Mouse (Mus musculus) intestine, embryonic 15.5 days (tissue): ENCODE data around the gene Ffar2. TPM values are rescaled to one million over a fixed set of nuclear protein-coding genes. Genes with fewer than 3 reads are reported as not detected.
A peak's percentile ranks its signal among the peaks of the same experiment; 100 is the strongest.

Source experiments
- ATAC-seq: fragments of 200-750 bp; cut with Nextera tagmentation; 2 replicates; pipeline ENCODE4 v1.8.0; 2017; ENCODE audit warnings: moderate TSS enrichment, moderate library complexity
- H3K27ac ChIP-seq: fragments of 300-500 bp; sonication (generic); 2 replicates; pipeline ENCODE4 v1.5.1; 2015; ENCODE audit warnings: mild to moderate bottlenecking, inconsistent platforms
- H3K27me3 ChIP-seq: fragments of 300-500 bp; sonication (generic); replicated peaks from 2 replicates; pipeline ENCODE4 v1.6.1; 2015; ENCODE audit warnings: inconsistent platforms
- H3K36me3 ChIP-seq: fragments of 300-500 bp; sonication (generic); 2 replicates; pipeline ENCODE4 v1.6.1; 2015; ENCODE audit warnings: inconsistent platforms
- H3K4me1 ChIP-seq: fragments of 300-500 bp; sonication (generic); replicated peaks from 2 replicates; pipeline ENCODE4 v1.6.1; 2015; ENCODE audit warnings: inconsistent platforms
- H3K4me2 ChIP-seq: fragments of 300-500 bp; sonication (generic); replicated peaks from 2 replicates; pipeline ENCODE4 v1.6.1; 2015; ENCODE audit warnings: mild to moderate bottlenecking, inconsistent platforms
- H3K4me3 ChIP-seq: fragments of 300-500 bp; sonication (generic); replicated peaks from 2 replicates; pipeline ENCODE4 v1.5.1; 2015; ENCODE audit warnings: inconsistent platforms
- H3K9ac ChIP-seq: fragments of 300-500 bp; sonication (generic); 2 replicates; pipeline ENCODE4 v1.6.1; 2015; ENCODE audit warnings: inconsistent platforms
- H3K9me3 ChIP-seq: fragments of 300-500 bp; sonication (generic); 2 replicates; pipeline ENCODE4 v1.6.1; 2016; ENCODE audit warnings: inconsistent platforms
- WGBS: fragments of 180-500 bp; shearing (Covaris S2); methylation state at CpG from one replicate; pipeline ENCODE4 v1.1.7; 2015; 5-methylcytosine and 5-hydroxymethylcytosine counted together
- polyA plus RNA-seq: library from polyadenylated mRNA; unstranded; fragments of >200 nt; fragmentation: Nextera tagmentation; extraction: Ambion mirVana; gene quantifications from 2 replicates; pipeline ENCODE4 v1.2.1, GENCODE M21; 2015

Ffar2 gene
- polyA plus RNA-seq, 1 experiment from 2014 or later: 10.9 TPM

- Histone ChIP-seq H3K27me3 (no peaks in the 10 kb centered on the region), H3K9ac (no peak within 1 kb of the TSS), H3K27ac (no peak within 1 kb of the TSS), H3K36me3 (no peaks in the 10 kb centered on the region), H3K4me1 (no peaks in the 10 kb centered on the region), H3K4me3 (no peak within 1 kb of the TSS), H3K9me3 (no peaks in the 10 kb centered on the region), H3K4me2 (no peak within 1 kb of the TSS)
- no peak for ATAC-seq
- 49% methylated on average over 15 of the region's 15 CpGs for WGBS
Measured at GRCm38 (mm10) chr7:30787377-30788022, 36.1 kb downstream of the Ffar2 start, which contains the start of gene Krtdap. Krtdap (plus strand) TSS chr7:30787896.

- Histone ChIP-seq H3K9me3 (no peaks in the 10 kb centered on the region), H3K27me3 (no peaks in the 10 kb centered on the region), H3K9ac (no peak overlapping the region), H3K4me3 (no peak overlapping the region), H3K4me1 (no peaks in the 10 kb centered on the region), H3K36me3 (no peaks in the 10 kb centered on the region), H3K4me2 (no peak overlapping the region), H3K27ac (no peak overlapping the region)
- no peak for ATAC-seq
- WGBS: 68% methylated on average over 13 of the region's 13 CpGs
Measured at GRCm38 (mm10) chr7:30785721-30786546, 37.6 kb downstream of the Ffar2 start.

GRCm38 (mm10) chr7:30785154-30785553 lies 38.4 kb downstream of the Ffar2 start:
- WGBS: 66% methylated on average over 1 of the region's 1 CpGs
- H3K4me1 ChIP-seq: no peaks in the 10 kb centered on the region
- no peak overlapping the region for H3K4me3 ChIP-seq
- no peak overlapping the region for H3K4me2 ChIP-seq
- ATAC-seq: peak; percentile 21; the same call in 1 of the 2 replicates
- no peak overlapping the region for H3K9ac ChIP-seq
- no peaks in the 10 kb centered on the region for H3K27me3 ChIP-seq
- H3K36me3 ChIP-seq: no peaks in the 10 kb centered on the region
- H3K9me3 ChIP-seq: no peaks in the 10 kb centered on the region
- no peak overlapping the region for H3K27ac ChIP-seq

- Histone ChIP-seq H3K4me1 (no peaks in the 10 kb centered on the region), H3K9me3 (no peaks in the 10 kb centered on the region), H3K4me3 (no peak overlapping the region), H3K4me2 (no peak overlapping the region), H3K27ac (no peak overlapping the region), H3K36me3 (no peaks in the 10 kb centered on the region), H3K27me3 (no peaks in the 10 kb centered on the region), H3K9ac (no peak overlapping the region)
- WGBS: 74% methylated on average over 3 of the region's 3 CpGs
- no peak for ATAC-seq
Measured at GRCm38 (mm10) chr7:30782658-30783057, 40.9 kb downstream of the Ffar2 start.

- Histone ChIP-seq H3K27me3 (no peaks in the 10 kb centered on the region), H3K27ac (no peak overlapping the region), H3K9ac (no peak overlapping the region), H3K9me3 (no peaks in the 10 kb centered on the region), H3K4me3 (no peak overlapping the region), H3K36me3 (no peaks in the 10 kb centered on the region), H3K4me1 (no peaks in the 10 kb centered on the region), H3K4me2 (no peak overlapping the region)
- 67% methylated on average over 4 of the region's 4 CpGs for whole genome bisulfite sequencing
- ATAC-seq: no peak
Measured at GRCm38 (mm10) chr7:30781792-30782191, 41.8 kb downstream of the Ffar2 start.

GRCm38 (mm10) chr7:30777911-30778310 lies 45.7 kb downstream of the Ffar2 start:
- H3K27ac ChIP-seq: no peak overlapping the region
- ATAC-seq: no peak
- no peak overlapping the region for H3K4me3 ChIP-seq
- H3K4me1 ChIP-seq: no peaks in the 10 kb centered on the region
- H3K9ac ChIP-seq: no peak overlapping the region
- 80% methylated on average over 1 of the region's 1 CpGs for WGBS
- H3K9me3 ChIP-seq: no peaks in the 10 kb centered on the region
- no peak overlapping the region for H3K4me2 ChIP-seq
- no peaks in the 10 kb centered on the region for H3K36me3 ChIP-seq
- no peaks in the 10 kb centered on the region for H3K27me3 ChIP-seq

GRCm38 (mm10) chr7:30777081-30777579 lies 46.4 kb downstream of the Ffar2 start:
- Histone ChIP-seq H3K9me3 (no peaks in the 10 kb centered on the region), H3K36me3 (no peaks in the 10 kb centered on the region), H3K9ac (no peak overlapping the region), H3K4me2 (no peak overlapping the region), H3K4me1 (no peaks in the 10 kb centered on the region), H3K27ac (no peak overlapping the region), H3K4me3 (no peak overlapping the region), H3K27me3 (no peaks in the 10 kb centered on the region)
- WGBS: 62% methylated on average over 7 of the region's 7 CpGs
- no peak for ATAC-seq

GRCm38 (mm10) chr7:30776104-30776503 lies 47.5 kb downstream of the Ffar2 start:
- Histone ChIP-seq H3K4me2 (no peak overlapping the region), H3K9ac (no peak overlapping the region), H3K27ac (no peak overlapping the region), H3K9me3 (no peaks in the 10 kb centered on the region), H3K4me3 (no peak overlapping the region), H3K4me1 (no peaks in the 10 kb centered on the region), H3K36me3 (no peaks in the 10 kb centered on the region), H3K27me3 (no peaks in the 10 kb centered on the region)
- ATAC-seq: peak; percentile 47
- WGBS: 73% methylated on average over 9 of the region's 9 CpGs

- H3K4me1 ChIP-seq: 0 out of 2 replicates have a peak, but pooled peaks cover 4% of the 10 kb centered on the region
- no peak overlapping the region for H3K4me3 ChIP-seq
- 32% methylated on average over 9 of the region's 9 CpGs for WGBS
- no peaks in the 10 kb centered on the region for H3K36me3 ChIP-seq
- ATAC-seq: peak; percentile 82
- no peaks in the 10 kb centered on the region for H3K9me3 ChIP-seq
- H3K9ac ChIP-seq: no peak overlapping the region
- H3K27me3 ChIP-seq: no peaks in the 10 kb centered on the region; the same call in 1 of the 2 replicates
- peak overlapping the region; percentile 28; the same call in 1 of the 2 replicates for H3K4me2 ChIP-seq
- H3K27ac ChIP-seq: no peak overlapping the region
Measured at GRCm38 (mm10) chr7:30769236-30769635, 54.3 kb downstream of the Ffar2 start.

Other genes starting within 250 kb of the Ffar2 start
- gene Kmt2b, start 235.0 kb downstream of the Ffar2 start, polyA plus RNA-seq: 6.5 and 7.2 TPM in 2 replicates
- 0.87 and 1.6 TPM in 2 replicates for gene Zbtb32, start 224.9 kb downstream of the Ffar2 start, polyA plus RNA-seq
- gene Upk1a, start 210.9 kb downstream of the Ffar2 start, polyA plus RNA-seq: 8.5 and 10.0 TPM in 2 replicates
- gene Cox6b1, start 197.6 kb downstream of the Ffar2 start, polyA plus RNA-seq: 1,191 and 1,300 TPM in 2 replicates
- gene Etv2, start 187.9 kb downstream of the Ffar2 start, polyA plus RNA-seq: not detected in 2 replicates
- gene Rbm42, start 173.5 kb downstream of the Ffar2 start, polyA plus RNA-seq: 102 and 107 TPM in 2 replicates
- gene Haus5, start 158.8 kb downstream of the Ffar2 start, polyA plus RNA-seq: 38.7 and 40.5 TPM in 2 replicates
- not detected in 2 replicates for gene Pmis2, start 152.2 kb downstream of the Ffar2 start, polyA plus RNA-seq
- gene 2200002J24Rik, start 124.8 kb downstream of the Ffar2 start, polyA plus RNA-seq: 3.2 and 4.7 TPM in 2 replicates
- gene Atp4a, start 111.6 kb downstream of the Ffar2 start, polyA plus RNA-seq: 1.3 and 2.0 TPM in 2 replicates
- gene Tmem147, start 94.2 kb downstream of the Ffar2 start, polyA plus RNA-seq: 220 and 257 TPM in 2 replicates
- 0.10 and 0.33 TPM in 2 replicates for gene Gapdhs, start 80.1 kb downstream of the Ffar2 start, polyA plus RNA-seq
- gene Sbsn, start 72.3 kb downstream of the Ffar2 start, polyA plus RNA-seq: 1.4 TPM in 2 replicates
- 4.6 and 5.3 TPM in 2 replicates for gene Dmkn, start 60.0 kb downstream of the Ffar2 start, polyA plus RNA-seq
- gene Krtdap, start 35.9 kb downstream of the Ffar2 start, polyA plus RNA-seq: 1.9 and 2.8 TPM in 2 replicates
- 0.54 and 0.83 TPM in 2 replicates for gene Ffar3, start 32.4 kb upstream of the Ffar2 start, polyA plus RNA-seq
- gene Ffar1, start 37.8 kb upstream of the Ffar2 start, polyA plus RNA-seq: 0.25 and 0.27 TPM in 2 replicates
- 0.38 and 0.59 TPM in 2 replicates for gene Cd22, start 56.6 kb upstream of the Ffar2 start, polyA plus RNA-seq
- gene Mag, start 91.1 kb upstream of the Ffar2 start, polyA plus RNA-seq: 0.24 and 0.40 TPM in 2 replicates
- not detected in 2 replicates for gene Hamp2, start 100.9 kb upstream of the Ffar2 start, polyA plus RNA-seq
- 0.41 TPM in 1 of 2 replicates, not detected in the other for gene Hamp, start 120.3 kb upstream of the Ffar2 start, polyA plus RNA-seq
- gene Usf2, start 133.0 kb upstream of the Ffar2 start, polyA plus RNA-seq: 17.5 and 18.1 TPM in 2 replicates
- gene Lsr, start 149.7 kb upstream of the Ffar2 start, polyA plus RNA-seq: 146 and 163 TPM in 2 replicates
- gene Fam187b, start 150.0 kb upstream of the Ffar2 start, polyA plus RNA-seq: 10.1 and 11.4 TPM in 2 replicates
- gene Fxyd5, start 218.7 kb upstream of the Ffar2 start, polyA plus RNA-seq: 21.7 and 29.8 TPM in 2 replicates
- gene Fxyd7, start 227.7 kb upstream of the Ffar2 start, polyA plus RNA-seq: 20.3 and 20.7 TPM in 2 replicates
- gene Fxyd1, start 233.4 kb upstream of the Ffar2 start, polyA plus RNA-seq: 64.5 and 80.1 TPM in 2 replicates
- gene Lgi4, start 235.6 kb upstream of the Ffar2 start, polyA plus RNA-seq: 1.5 TPM in 2 replicates